Mouse (Mus musculus) regulatory T cell (primary cell): ENCODE results near the gene Zfy2.

ENCODE experiments used
- in situ Hi-C: fragments of 300-600 bp; cut with MboI, MseI; formaldehyde crosslinking; loops from one replicate; pipeline ENCODE4 v1.15.1; 2025; ENCODE audit warnings: high pct_unique_total_duplicates

Zfy2 gene

DNA sequence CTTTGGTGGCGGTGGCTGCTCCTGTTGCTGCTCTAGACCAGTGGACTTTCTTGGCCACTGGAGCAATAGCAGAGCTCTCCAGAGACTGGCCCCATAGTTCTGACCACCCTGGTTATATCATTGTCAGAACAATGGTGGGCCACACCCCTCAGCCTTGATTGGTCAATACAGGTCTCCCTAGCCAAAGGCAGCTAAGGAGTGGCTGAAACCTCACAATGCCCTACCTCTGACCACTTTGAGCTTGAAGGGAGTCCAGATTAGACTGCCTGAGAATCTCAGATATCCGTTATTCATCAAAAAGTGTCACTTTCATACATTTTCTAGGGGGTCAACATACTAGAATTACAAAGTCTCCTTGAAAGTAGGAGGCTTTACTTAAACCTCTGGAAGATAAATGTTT lies at the start of gene Zfy2:
Gene Zfy2, minus strand, starts transcription at position 101 of the 400 bp plus-strand sequence.
- in situ Hi-C loops: no loop called here
